Mouse (Mus musculus): ENCODE measurements around the gene Lrmda. TPM values are rescaled to one million over a fixed set of nuclear protein-coding genes. Genes with fewer than 3 reads are reported as not detected.

The Lrmda gene
- polyA plus RNA-seq, 1 experiment from 2014 or later: 0.87 TPM

GRCm38 (mm10) chr14:22441859-22442447 lies 422.4 kb downstream of the Lrmda start:
- no peaks in the 10 kb centered on the region for H3K27me3 ChIP-seq (replicated peaks)
- H3K36me3 ChIP-seq: no peaks in the 10 kb centered on the region
- 53% methylated on average over 5 of the region's 5 CpGs for WGBS
- H3K4me1 ChIP-seq (replicated peaks): no peaks in the 10 kb centered on the region; the same call in 1 of the 2 replicates
- ATAC-seq: no peak
- no peaks in the 10 kb centered on the region for H3K9me3 ChIP-seq
- no peak overlapping the region for H3K4me2 ChIP-seq (replicated peaks)
- no peak overlapping the region for H3K9ac ChIP-seq
- H3K27ac ChIP-seq: no peak overlapping the region
- H3K4me3 ChIP-seq (replicated peaks): no peak overlapping the region

- no peaks in the 10 kb centered on the region for H3K27me3 ChIP-seq (replicated peaks)
- H3K36me3 ChIP-seq: no peaks in the 10 kb centered on the region
- no peaks in the 10 kb centered on the region for H3K9me3 ChIP-seq
- no peak overlapping the region for H3K27ac ChIP-seq
- no peak overlapping the region for H3K4me2 ChIP-seq (replicated peaks)
- no peak overlapping the region for H3K4me3 ChIP-seq (replicated peaks)
- no peak overlapping the region for H3K9ac ChIP-seq
- WGBS: 82% methylated on average over 5 of the region's 5 CpGs
- H3K4me1 ChIP-seq (replicated peaks): no peaks in the 10 kb centered on the region; the same call in 1 of the 2 replicates
- no peak for ATAC-seq
Measured at GRCm38 (mm10) chr14:22442719-22443118, 423.2 kb downstream of the Lrmda start.

DNA sequence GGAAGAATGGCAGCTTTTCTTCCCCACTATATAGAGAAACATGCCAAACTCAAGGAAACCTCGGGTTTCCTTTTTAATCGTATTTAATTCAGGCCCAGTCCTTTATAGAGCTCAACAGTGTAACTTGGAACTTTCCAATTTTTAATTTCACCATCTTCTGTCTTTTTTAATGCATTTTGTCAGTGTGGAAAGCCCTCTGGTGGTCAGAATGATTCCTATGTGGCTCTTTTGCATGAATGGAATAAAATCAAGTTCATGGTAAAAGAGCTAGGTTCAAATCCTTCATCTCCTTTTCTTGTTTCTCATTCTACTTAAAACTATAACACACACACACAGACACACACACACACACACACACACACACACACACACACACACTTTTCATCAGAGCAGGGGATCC lies 425.0 kb downstream of the Lrmda start:
- Histone ChIP-seq H3K9ac (no peak overlapping the region), H3K9me3 (no peaks in the 10 kb centered on the region), H3K4me1 (replicated peaks) (no peaks in the 10 kb centered on the region; the same call in 1 of the 2 replicates), H3K4me2 (replicated peaks) (no peak overlapping the region), H3K27me3 (replicated peaks) (no peaks in the 10 kb centered on the region), H3K27ac (no peak overlapping the region), H3K36me3 (no peaks in the 10 kb centered on the region), H3K4me3 (replicated peaks) (no peak overlapping the region)
- no peak for ATAC-seq
- WGBS: 84% methylated on average over 2 of the region's 2 CpGs

DNA sequence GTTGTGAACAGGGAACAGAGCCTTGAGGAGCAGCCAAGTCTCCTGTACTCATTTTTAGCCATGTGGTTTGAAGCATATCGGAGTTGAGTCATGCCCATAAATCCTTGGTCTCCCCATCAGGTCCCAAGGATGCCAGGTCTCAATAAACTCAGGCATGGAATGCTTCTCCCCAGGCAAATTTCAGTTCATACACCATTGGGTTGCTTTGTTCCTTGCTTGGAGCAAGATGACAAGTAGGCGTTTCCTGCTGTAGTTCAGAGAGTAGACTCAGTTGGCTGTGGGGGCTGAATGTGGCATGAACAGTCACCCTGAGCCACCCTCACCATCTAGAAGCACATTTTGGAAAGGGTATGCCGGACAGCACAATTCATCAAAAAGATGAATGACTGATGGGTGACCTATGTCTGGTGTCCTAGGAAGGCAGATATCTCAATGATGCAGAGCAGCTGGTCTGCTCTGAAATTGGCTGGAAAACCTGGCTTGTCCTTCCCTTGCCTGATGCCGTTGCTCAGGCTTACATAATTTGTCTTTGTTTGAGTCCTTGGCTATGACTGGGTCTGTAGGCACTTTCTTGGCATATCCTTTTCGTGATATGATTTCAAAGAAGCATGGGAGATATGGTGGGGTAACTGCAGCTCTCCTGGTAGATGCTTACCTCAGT lies 425.8 kb downstream of the Lrmda start:
- no peak overlapping the region for H3K4me3 ChIP-seq (replicated peaks)
- H3K36me3 ChIP-seq: no peaks in the 10 kb centered on the region
- H3K27me3 ChIP-seq (replicated peaks): no peaks in the 10 kb centered on the region
- WGBS: 75% methylated on average over 5 of the region's 5 CpGs
- no peaks in the 10 kb centered on the region; the same call in 1 of the 2 replicates for H3K4me1 ChIP-seq (replicated peaks)
- ATAC-seq: no peak
- H3K9me3 ChIP-seq: no peaks in the 10 kb centered on the region
- no peak overlapping the region for H3K4me2 ChIP-seq (replicated peaks)
- H3K9ac ChIP-seq: no peak overlapping the region
- H3K27ac ChIP-seq: no peak overlapping the region

DNA sequence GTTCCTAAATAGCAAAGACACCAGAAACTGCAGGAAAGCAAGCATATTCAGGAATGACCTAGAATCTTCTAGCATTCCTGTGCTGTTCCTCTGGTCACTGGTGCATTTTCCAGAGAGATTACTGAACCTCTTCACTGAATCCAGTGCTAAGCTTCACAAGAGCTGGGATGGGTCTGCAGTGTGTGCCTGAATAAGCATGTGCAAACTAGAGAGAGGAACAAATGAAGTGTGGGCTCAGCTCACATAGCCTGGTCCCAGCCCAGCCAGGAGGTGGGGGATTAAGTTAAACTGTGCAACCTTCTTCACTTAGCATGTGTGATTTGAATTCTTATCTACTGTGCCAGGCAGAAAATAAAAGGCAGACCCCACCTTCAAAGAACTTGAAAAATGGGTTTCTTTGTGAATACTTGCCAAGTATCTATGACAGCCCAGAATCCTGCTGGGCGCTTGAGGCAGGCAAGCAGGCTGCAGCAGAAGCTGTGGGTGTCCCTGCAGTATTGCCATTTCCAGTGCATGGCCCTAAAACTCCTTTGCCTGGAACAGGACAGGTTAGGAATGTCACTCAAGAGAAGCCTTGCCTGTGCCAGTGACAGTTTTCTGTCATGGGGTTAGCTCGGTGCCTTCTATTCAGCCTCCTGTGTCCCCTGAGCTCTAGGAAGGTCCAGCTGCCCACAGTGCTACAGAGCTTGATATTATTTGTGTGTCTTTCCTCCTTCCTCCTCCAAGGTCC lies 426.5 kb downstream of the Lrmda start:
- ATAC-seq: no peak
- 78% methylated on average over 2 of the region's 2 CpGs for WGBS
- H3K27ac ChIP-seq: no peak overlapping the region

GRCm38 (mm10) chr14:22451603-22452002 lies 432.1 kb downstream of the Lrmda start:
- Histone ChIP-seq H3K27me3 (replicated peaks) (no peaks in the 10 kb centered on the region), H3K9me3 (no peaks in the 10 kb centered on the region), H3K4me2 (replicated peaks) (no peak overlapping the region), H3K36me3 (no peaks in the 10 kb centered on the region), H3K9ac (no peak overlapping the region), H3K27ac (no peak overlapping the region), H3K4me1 (replicated peaks) (no peaks in the 10 kb centered on the region), H3K4me3 (replicated peaks) (no peak overlapping the region)
- 92% methylated on average over 4 of the region's 4 CpGs for WGBS
- no peak for ATAC-seq

More for the DNA sequence above, 426.5 kb downstream of the Lrmda start:
- H3K4me1 ChIP-seq (replicated peaks): no peaks in the 10 kb centered on the region
- no peaks in the 10 kb centered on the region for H3K36me3 ChIP-seq
- H3K9me3 ChIP-seq: no peaks in the 10 kb centered on the region
- no peaks in the 10 kb centered on the region for H3K27me3 ChIP-seq (replicated peaks)
- H3K9ac ChIP-seq: no peak overlapping the region
- no peak overlapping the region for H3K4me3 ChIP-seq (replicated peaks)
- H3K4me2 ChIP-seq (replicated peaks): no peak overlapping the region

GRCm38 (mm10) chr14:22464314-22464713 lies 444.8 kb downstream of the Lrmda start:
- ATAC-seq: no peak
- H3K36me3 ChIP-seq: no peaks in the 10 kb centered on the region
- no peaks in the 10 kb centered on the region for H3K9me3 ChIP-seq
- 87% methylated on average over 1 of the region's 1 CpGs for WGBS
- no peak overlapping the region for H3K4me2 ChIP-seq (replicated peaks)
- no peak overlapping the region for H3K27ac ChIP-seq
- H3K4me1 ChIP-seq (replicated peaks): no peaks in the 10 kb centered on the region
- no peak overlapping the region for H3K4me3 ChIP-seq (replicated peaks)
- no peak overlapping the region for H3K9ac ChIP-seq
- H3K27me3 ChIP-seq (replicated peaks): no peaks in the 10 kb centered on the region

- Histone ChIP-seq H3K4me2 (replicated peaks) (no peak overlapping the region), H3K9ac (no peak overlapping the region), H3K27me3 (replicated peaks) (no peaks in the 10 kb centered on the region), H3K4me3 (replicated peaks) (no peak overlapping the region), H3K27ac (no peak overlapping the region), H3K4me1 (replicated peaks) (no peaks in the 10 kb centered on the region), H3K36me3 (no peaks in the 10 kb centered on the region), H3K9me3 (no peaks in the 10 kb centered on the region)
- 83% methylated on average over 4 of the region's 4 CpGs for WGBS
- ATAC-seq: no peak
Measured at GRCm38 (mm10) chr14:22471041-22471440, 451.5 kb downstream of the Lrmda start.

DNA sequence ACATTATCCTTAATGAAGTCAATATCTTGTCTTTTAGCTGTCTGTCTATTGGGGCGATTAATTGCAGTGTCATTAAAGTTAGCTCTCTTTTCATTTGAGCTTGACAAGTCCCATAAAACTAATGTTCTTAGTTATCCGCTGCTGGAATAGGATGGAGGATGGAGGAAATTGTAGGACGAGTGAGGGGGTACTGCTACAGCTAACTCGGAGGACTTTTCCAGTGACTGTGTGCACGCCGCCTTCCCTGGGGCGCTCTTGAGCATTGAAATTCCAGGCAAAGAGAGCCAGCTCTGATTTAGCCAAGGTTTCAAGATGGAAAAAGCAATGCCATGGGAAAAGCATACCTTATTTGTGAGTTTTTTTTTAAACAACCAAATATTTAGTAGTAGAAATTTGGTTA lies 453.9 kb downstream of the Lrmda start:
- WGBS: 68% methylated on average over 7 of the region's 7 CpGs

GRCm38 (mm10) chr14:22473991-22474390 lies 454.5 kb downstream of the Lrmda start:
- no peak for ATAC-seq
- Histone ChIP-seq H3K9ac (no peak overlapping the region), H3K4me3 (replicated peaks) (no peak overlapping the region), H3K27ac (no peak overlapping the region), H3K4me2 (replicated peaks) (no peak overlapping the region), H3K36me3 (no peaks in the 10 kb centered on the region), H3K27me3 (replicated peaks) (no peaks in the 10 kb centered on the region), H3K4me1 (replicated peaks) (no peaks in the 10 kb centered on the region), H3K9me3 (no peaks in the 10 kb centered on the region)
- WGBS: 54% methylated on average over 6 of the region's 6 CpGs

More for the DNA sequence above, 453.9 kb downstream of the Lrmda start:
- H3K9me3 ChIP-seq: no peaks in the 10 kb centered on the region
- no peaks in the 10 kb centered on the region for H3K36me3 ChIP-seq
- H3K4me2 ChIP-seq (replicated peaks): no peak overlapping the region
- H3K4me3 ChIP-seq (replicated peaks): no peak overlapping the region
- no peaks in the 10 kb centered on the region for H3K27me3 ChIP-seq (replicated peaks)
- no peaks in the 10 kb centered on the region for H3K4me1 ChIP-seq (replicated peaks)
- no peak overlapping the region for H3K27ac ChIP-seq
- no peak overlapping the region for H3K9ac ChIP-seq
- no peak for ATAC-seq

DNA sequence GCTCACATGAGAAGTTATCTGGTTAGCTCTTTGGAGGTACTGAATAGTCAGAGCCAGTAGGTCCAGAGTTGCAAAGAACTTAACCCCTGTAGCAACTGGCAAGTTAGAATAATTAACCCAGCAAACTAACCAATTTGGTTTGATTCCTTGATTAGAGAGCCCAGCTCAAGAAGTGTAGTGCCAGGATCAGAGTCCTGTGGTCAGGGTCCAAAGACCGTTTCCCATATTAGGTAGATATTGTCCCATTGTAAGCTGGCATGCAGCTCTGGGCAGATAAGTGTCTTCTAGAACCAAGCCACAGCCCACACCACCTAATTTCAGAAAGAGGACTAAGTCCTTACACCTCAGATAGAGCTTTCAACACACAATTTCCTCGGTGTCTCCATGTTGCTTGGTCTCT lies 473.8 kb downstream of the Lrmda start:
- 94% methylated on average over 2 of the region's 2 CpGs for WGBS
- H3K4me1 ChIP-seq (replicated peaks): 0 out of 2 replicates have a peak, but pooled peaks cover 3% of the 10 kb centered on the region
- no peak overlapping the region for H3K4me2 ChIP-seq (replicated peaks)
- H3K4me3 ChIP-seq (replicated peaks): no peak overlapping the region
- H3K36me3 ChIP-seq: no peaks in the 10 kb centered on the region
- H3K27ac ChIP-seq: no peak overlapping the region
- no peaks in the 10 kb centered on the region for H3K27me3 ChIP-seq (replicated peaks)
- H3K9ac ChIP-seq: no peak overlapping the region
- no peak for ATAC-seq
- H3K9me3 ChIP-seq: no peaks in the 10 kb centered on the region

GRCm38 (mm10) chr14:22494290-22494689 lies 474.8 kb downstream of the Lrmda start:
- Histone ChIP-seq H3K4me2 (replicated peaks) (no peak overlapping the region), H3K9ac (no peak overlapping the region), H3K9me3 (no peaks in the 10 kb centered on the region), H3K36me3 (no peaks in the 10 kb centered on the region), H3K4me1 (replicated peaks) (0 out of 2 replicates have a peak, but pooled peaks cover 3% of the 10 kb centered on the region), H3K27ac (no peak overlapping the region), H3K27me3 (replicated peaks) (no peaks in the 10 kb centered on the region), H3K4me3 (replicated peaks) (no peak overlapping the region)
- no peak for ATAC-seq

Measured in intestine, embryonic 15.5 days (tissue).